In genomic region chr2:34110582-34110981, GRCm38 (mm10) we compare ENCODE assay signal across 7 mouse cellular contexts.
"Had no signal": no experiment of that assay in that cellular context is flagged by ENCODE, and none has a peak within 500 bp of the region (broad histone marks: within the 10 kb centered on the region; RNA-seq: fewer than 3 reads in every experiment).

No protein-coding gene starts in this region.

- ATAC-seq: lung, postnatal 0 days had no signal

- DNase-seq: kidney, postnatal 36 days; layer of hippocampus, adult 9-11 months; lung, adult 2 months; lung, postnatal 36 days; thymus, adult 18-20 months; thymus, postnatal 14 days had no signal
